Mouse (Mus musculus) lung, embryonic 14.5 days (tissue): ENCODE measurements at regions not wholly inside any gene's neighbourhood (a gene's known extent, or its start where the extent isn't known, plus 50 kb on each side); places are given as distances from the start of the nearest gene placed in this dataset.

Experiments used
- ATAC-seq: fragments of 200-750 bp; cut with Nextera tagmentation; 2 replicates; pipeline ENCODE4 v1.8.0; 2017; ENCODE audit warnings: mild to moderate bottlenecking, moderate TSS enrichment, moderate library complexity; ENCODE audit not compliant: insufficient read depth
- DNase-seq: peaks from one replicate; pipeline ENCODE4 v3.0.0-alpha.2; 2015
- H3K27ac ChIP-seq: fragments of 300-500 bp; sonication (generic); 2 replicates; pipeline ENCODE4 v1.5.1; 2014; ENCODE audit warnings: low read depth, mild to moderate bottlenecking, moderate library complexity
- H3K27me3 ChIP-seq: fragments of 300-500 bp; sonication (generic); 2 replicates; pipeline ENCODE4 v1.6.1; 2014; ENCODE audit warnings: low read length, control low read depth; ENCODE audit not compliant: insufficient read depth
- H3K36me3 ChIP-seq: fragments of 300-500 bp; sonication (generic); 2 replicates; pipeline ENCODE4 v1.6.1; 2014; ENCODE audit warnings: control low read depth; ENCODE audit not compliant: insufficient read depth
- H3K4me1 ChIP-seq: fragments of 300-500 bp; sonication (generic); 2 replicates; pipeline ENCODE4 v1.6.1; 2014; ENCODE audit warnings: antibody characterized with exemption, control low read depth; ENCODE audit not compliant: insufficient read depth
- H3K4me2 ChIP-seq: fragments of 300-500 bp; sonication (generic); 2 replicates; pipeline ENCODE4 v1.6.1; 2014; ENCODE audit warnings: mild to moderate bottlenecking
- H3K4me3 ChIP-seq: fragments of 300-500 bp; sonication (generic); 2 replicates; pipeline ENCODE4 v1.5.1; 2014; ENCODE audit warnings: low read depth, low read length
- H3K9ac ChIP-seq: fragments of 300-500 bp; sonication (generic); 2 replicates; pipeline ENCODE4 v1.6.1; 2014
- H3K9me3 ChIP-seq: fragments of 300-500 bp; sonication (generic); 2 replicates; pipeline ENCODE4 v1.6.1; 2016; ENCODE audit warnings: low read depth, low read length, control low read depth
- CTCF ChIP-seq: IDR thresholded peaks from 2 replicates; pipeline ENCODE4 v1.5.1; 2016; ENCODE audit warnings: antibody characterized with exemption, low read depth
- WGBS: fragments of 180-500 bp; shearing (Covaris S2); extraction: QIAGEN DNeasy Blood & Tissue Kit; methylation state at CpG from one replicate; pipeline ENCODE4 v1.1.7; 2014; 5-methylcytosine and 5-hydroxymethylcytosine counted together

- H3K9me3 ChIP-seq = no peaks in the 10 kb centered on the region
Observed at GRCm38 (mm10) chr3:148056074-148056473, 934.3 kb downstream of the Adgrl2 start.

GRCm38 (mm10) chr3:148052516-148052915 lies 937.8 kb downstream of the Adgrl2 start:
- Histone ChIP-seq H3K4me1 (no peaks in the 10 kb centered on the region), H3K9me3 (no peaks in the 10 kb centered on the region), H3K4me2 (no peak overlapping the region), H3K4me3 (no peak overlapping the region), H3K9ac (no peak overlapping the region), H3K27me3 (no peaks in the 10 kb centered on the region), H3K36me3 (no peaks in the 10 kb centered on the region), H3K27ac (no peak overlapping the region)
- ATAC-seq (no peak), DNase-seq (no peak)
- 29% methylated on average over 5 of the region's 5 CpGs for WGBS
- TF ChIP-seq CTCF = no peak

More at GRCm38 (mm10) chr3:148056074-148056473, 934.3 kb downstream of the Adgrl2 start:
- no peaks in the 10 kb centered on the region for H3K4me1 ChIP-seq
- 55% methylated on average over 4 of the region's 4 CpGs for WGBS
- H3K9ac ChIP-seq = no peak overlapping the region
- DNase-seq (no peak), ATAC-seq (no peak)
- TF ChIP-seq CTCF = no peak
- H3K4me3 ChIP-seq = no peak overlapping the region
- no peaks in the 10 kb centered on the region for H3K36me3 ChIP-seq
- H3K27ac ChIP-seq = no peak overlapping the region
- H3K27me3 ChIP-seq = no peaks in the 10 kb centered on the region
- no peak overlapping the region for H3K4me2 ChIP-seq

- H3K4me3 ChIP-seq = no peak overlapping the region
- no peak overlapping the region for H3K27ac ChIP-seq
- DNase-seq (no peak), ATAC-seq (no peak)
- H3K36me3 ChIP-seq = no peaks in the 10 kb centered on the region
- no peak overlapping the region for H3K9ac ChIP-seq
- 62% methylated on average over 2 of the region's 2 CpGs for WGBS
- H3K4me1 ChIP-seq = no peaks in the 10 kb centered on the region
- no peaks in the 10 kb centered on the region for H3K9me3 ChIP-seq
- H3K4me2 ChIP-seq = no peak overlapping the region
- no peaks in the 10 kb centered on the region for H3K27me3 ChIP-seq
- TF ChIP-seq CTCF = no peak
Observed at GRCm38 (mm10) chr3:148048247-148048646, 942.1 kb downstream of the Adgrl2 start.

- no peak for DNase-seq
Observed at GRCm38 (mm10) chr3:148032532-148032931, 957.8 kb downstream of the Adgrl2 start.

GRCm38 (mm10) chr3:148005831-148006230 lies 984.5 kb downstream of the Adgrl2 start:
- WGBS = 29% methylated on average over 5 of the region's 5 CpGs
- no peak overlapping the region for H3K4me3 ChIP-seq
- H3K27me3 ChIP-seq = no peaks in the 10 kb centered on the region
- H3K9ac ChIP-seq = no peak overlapping the region
- H3K27ac ChIP-seq = no peak overlapping the region
- ATAC-seq (no peak), DNase-seq (peak; percentile 55)
- H3K9me3 ChIP-seq = no peaks in the 10 kb centered on the region
- H3K4me1 ChIP-seq = no peaks in the 10 kb centered on the region
- TF ChIP-seq CTCF = no peak
- no peaks in the 10 kb centered on the region for H3K36me3 ChIP-seq
- no peak overlapping the region for H3K4me2 ChIP-seq

More at GRCm38 (mm10) chr3:148032532-148032931, 957.8 kb downstream of the Adgrl2 start:
- Histone ChIP-seq H3K27ac (no peak overlapping the region), H3K27me3 (no peaks in the 10 kb centered on the region), H3K4me1 (peaks cover 3% of the 10 kb centered on the region; the same call in 1 of the 2 replicates), H3K4me3 (no peak overlapping the region), H3K9ac (no peak overlapping the region), H3K9me3 (no peaks in the 10 kb centered on the region), H3K36me3 (no peaks in the 10 kb centered on the region), H3K4me2 (no peak overlapping the region)
- no peak for TF ChIP-seq CTCF
- WGBS = 52% methylated on average over 6 of the region's 6 CpGs
- ATAC-seq = no peak

- TF ChIP-seq CTCF = peak; percentile 57
- H3K4me1 ChIP-seq = 0 out of 2 replicates have a peak, but pooled peaks cover 1% of the 10 kb centered on the region
- H3K36me3 ChIP-seq = no peaks in the 10 kb centered on the region
- no peak overlapping the region for H3K4me3 ChIP-seq
- no peak overlapping the region for H3K27ac ChIP-seq
- 59% methylated on average over 3 of the region's 3 CpGs for WGBS
- H3K9ac ChIP-seq = no peak overlapping the region
- H3K27me3 ChIP-seq = no peaks in the 10 kb centered on the region
- ATAC-seq = no peak
- no peak for DNase-seq
- no peaks in the 10 kb centered on the region for H3K9me3 ChIP-seq
- no peak overlapping the region for H3K4me2 ChIP-seq
Observed at GRCm38 (mm10) chr3:148004006-148004405, 986.3 kb downstream of the Adgrl2 start.

GRCm38 (mm10) chr3:147999330-147999953 lies 990.9 kb downstream of the Adgrl2 start:
- peak; percentile 80 for DNase-seq
- H3K27ac ChIP-seq = no peak overlapping the region
- 18% methylated on average over 15 of the region's 15 CpGs for WGBS

More at GRCm38 (mm10) chr3:147999330-147999953, 990.9 kb downstream of the Adgrl2 start:
- Histone ChIP-seq H3K9me3 (no peaks in the 10 kb centered on the region), H3K27me3 (no peaks in the 10 kb centered on the region), H3K4me2 (peak overlapping the region; percentile 29), H3K4me3 (no peak overlapping the region), H3K9ac (no peak overlapping the region), H3K36me3 (no peaks in the 10 kb centered on the region), H3K4me1 (0 out of 2 replicates have a peak, but pooled peaks cover 4% of the 10 kb centered on the region)
- ATAC-seq = peak; percentile 71; the same call in 1 of the 2 replicates
- no peak for TF ChIP-seq CTCF
